Mouse (Mus musculus) megakaryocyte, embryonic 14.5 days (primary cell): ENCODE measurements at regions not wholly inside any gene's neighbourhood (a gene's known extent, or its start where the extent isn't known, plus 50 kb on each side); places are given as distances from the start of the nearest gene placed in this dataset.

Experiments used
- FLI1 ChIP-seq: IDR thresholded peaks from 2 replicates; pipeline ENCODE4 v1.6.1; 2012; ENCODE audit warnings: low read length, inconsistent platforms, mixed read lengths
- GATA1 ChIP-seq: IDR thresholded peaks from 3 replicates; pipeline ENCODE4 v1.6.1; 2012; ENCODE audit warnings: mixed read lengths, low read length, inconsistent platforms, borderline replicate concordance

DNA sequence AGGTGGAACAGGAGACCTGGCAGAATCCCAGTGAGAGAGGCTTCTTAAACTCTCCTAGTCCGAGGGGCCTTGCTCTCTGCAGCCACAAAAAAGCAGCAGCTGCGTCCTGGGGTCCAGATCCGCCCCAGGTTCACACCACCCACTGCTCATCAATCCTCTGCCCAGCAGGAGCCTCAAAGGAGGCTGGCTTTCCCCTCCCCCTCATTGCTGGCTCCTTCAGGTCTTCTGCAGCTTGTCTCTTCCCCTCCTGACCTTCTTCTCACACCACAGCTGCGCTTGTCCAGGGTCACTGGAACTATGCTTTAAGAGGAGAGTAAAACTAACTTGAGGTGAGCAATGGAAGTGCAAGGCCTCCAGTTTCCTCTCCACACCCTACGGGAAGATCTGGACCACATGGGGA is 50.0 kb upstream of the Mmp2 start:
- TF ChIP-seq GATA1, result no peak
- no peak for TF ChIP-seq FLI1
